Mouse (Mus musculus): ENCODE measurements around the gene Lyrm9. TPM values are rescaled to one million over a fixed set of nuclear protein-coding genes. Genes with fewer than 3 reads are reported as not detected.
A peak's percentile ranks its signal among the peaks of the same experiment; 100 is the strongest.
"Not testable (repeated sequence)": the region's sequence is repeated elsewhere in the genome, so short reads cannot be mapped to it uniquely, and the experiment has no call there.

The Lyrm9 gene
- total and polyA plus RNA-seq, 3 experiments, result 47.7 to 51.1 (median 49.3) TPM

- no peak for DNase-seq
Measured at GRCm38 (mm10) chr11:78851216-78851870, 25.0 kb downstream of the Lyrm9 start.

DNA sequence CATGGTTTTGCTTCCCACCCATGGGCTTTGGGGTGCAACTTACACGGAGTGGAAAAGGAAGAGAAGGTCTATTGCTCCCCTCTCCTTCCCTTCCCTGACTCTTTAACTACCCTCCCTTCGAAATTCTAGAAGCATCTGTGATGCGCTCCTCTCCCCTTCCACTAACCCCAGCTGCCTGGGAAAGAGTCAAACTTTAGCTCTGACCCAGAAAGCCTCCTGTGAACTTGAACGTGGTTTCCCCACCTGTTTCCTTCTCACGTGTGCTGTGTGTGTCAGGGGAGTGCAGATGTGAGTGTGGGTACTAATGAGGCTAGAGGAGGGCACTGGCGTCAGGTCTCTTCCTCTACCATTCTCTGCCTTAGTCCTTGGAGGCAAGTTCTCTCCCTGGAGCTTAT, 25.5 kb downstream of the Lyrm9 start:
- DNase-seq, result no peak

- DNase-seq, result no peak
Measured at GRCm38 (mm10) chr11:78852529-78852928, 26.1 kb downstream of the Lyrm9 start.

GRCm38 (mm10) chr11:78856310-78856709, 29.9 kb downstream of the Lyrm9 start:
- peak; percentile 78 for DNase-seq

- no peak for DNase-seq
Measured at GRCm38 (mm10) chr11:78857611-78858010, 31.2 kb downstream of the Lyrm9 start.

GRCm38 (mm10) chr11:78863898-78864297, 37.5 kb downstream of the Lyrm9 start:
- no peak for DNase-seq

DNA sequence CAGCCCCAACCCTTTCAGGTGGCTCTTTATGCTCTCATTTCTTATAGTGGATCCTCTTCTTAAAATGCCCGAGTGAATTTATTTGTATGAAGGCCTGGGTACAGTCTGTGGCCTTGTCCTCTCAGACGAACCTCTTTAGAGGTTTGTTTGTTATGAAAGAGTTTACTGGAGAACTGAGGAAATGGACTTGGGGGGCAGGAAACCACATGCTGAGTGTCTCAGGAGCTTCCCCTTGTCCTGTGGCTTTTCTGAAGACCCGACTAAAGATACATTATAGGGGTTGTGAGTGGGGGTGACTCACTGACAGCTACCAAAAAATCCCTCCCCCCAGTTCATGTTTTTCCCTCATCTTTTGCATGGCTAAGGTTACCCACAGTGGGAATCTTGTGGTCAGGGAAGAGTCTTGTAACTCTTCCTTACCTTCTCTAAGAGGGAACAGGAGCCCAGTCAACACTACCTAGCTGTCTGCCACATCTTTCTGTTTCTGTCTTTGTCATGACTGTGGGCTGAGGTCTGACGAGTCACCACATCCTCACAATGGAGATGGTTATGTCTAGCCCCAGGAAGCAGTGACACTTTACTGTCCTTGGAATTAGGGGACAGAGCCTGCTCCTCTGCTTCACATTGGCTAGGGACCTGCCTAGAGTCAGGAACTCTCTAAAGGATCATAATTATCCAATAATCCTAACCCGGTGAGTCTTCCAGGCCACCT, 38.3 kb downstream of the Lyrm9 start:
- no peak for DNase-seq

- no peak for DNase-seq
Measured at GRCm38 (mm10) chr11:78865314-78865713, 38.9 kb downstream of the Lyrm9 start.

DNA sequence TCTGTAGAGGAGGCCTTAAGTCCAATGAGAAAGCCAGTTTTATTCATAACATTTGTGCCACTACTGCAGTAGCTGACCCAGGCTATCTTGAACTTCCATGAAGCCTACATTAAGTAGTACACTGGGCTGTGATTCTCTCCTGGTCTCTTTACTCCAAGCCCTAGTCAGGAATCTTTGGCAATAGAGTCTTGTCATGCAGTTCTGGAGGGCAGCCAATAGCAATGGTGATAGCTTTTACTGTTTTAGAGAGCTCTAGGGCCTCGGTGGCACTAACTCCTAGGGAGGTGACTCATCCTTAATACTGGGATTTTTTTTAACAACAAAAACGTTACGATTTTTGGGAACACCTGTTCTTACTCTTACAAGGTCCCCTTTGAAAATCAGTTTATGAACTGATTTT, 40.1 kb downstream of the Lyrm9 start:
- peak; percentile 25 for DNase-seq

- no peak for DNase-seq
Measured at GRCm38 (mm10) chr11:78867696-78868095, 41.3 kb downstream of the Lyrm9 start.

DNA sequence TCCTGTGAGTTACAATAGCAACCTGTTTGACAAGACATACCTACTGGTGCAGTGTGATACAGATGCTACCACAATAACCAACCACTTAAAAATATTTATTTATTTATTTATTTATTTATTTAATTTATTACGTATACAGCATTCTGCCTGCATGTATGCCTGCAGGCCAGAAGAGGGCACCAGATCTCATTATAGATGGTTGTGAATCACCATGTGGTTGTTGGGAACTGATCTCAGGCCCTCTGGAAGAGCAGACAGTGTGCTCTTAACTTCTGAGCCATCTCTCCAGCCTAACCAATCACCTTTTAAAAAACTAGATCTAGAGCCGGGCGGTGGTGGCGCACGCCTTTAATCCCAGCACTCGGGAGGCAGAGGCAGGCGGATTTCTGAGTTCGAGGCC, 42.8 kb downstream of the Lyrm9 start:
- not testable (repeated sequence) for DNase-seq

- DNase-seq, result no peak
Measured at GRCm38 (mm10) chr11:78870891-78871290, 44.5 kb downstream of the Lyrm9 start.

DNA sequence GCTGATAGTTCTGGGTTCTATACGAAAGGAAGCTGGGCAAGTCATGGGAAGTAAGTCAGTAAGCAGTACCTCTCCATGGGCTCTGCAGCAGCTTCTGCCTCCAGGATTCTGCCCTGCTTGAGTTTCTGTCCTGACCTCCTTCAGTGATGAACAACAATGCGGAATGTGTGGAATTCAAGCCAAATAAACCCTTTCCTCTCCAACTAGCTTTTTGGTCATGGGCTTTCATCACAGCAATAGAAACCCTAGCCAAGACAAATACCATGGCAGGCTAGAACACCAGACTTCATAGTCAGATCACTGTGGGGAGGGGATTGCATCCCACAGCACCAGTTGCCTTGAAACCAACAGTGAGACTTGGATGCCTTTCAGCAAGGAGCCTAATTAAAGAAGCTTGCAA, 46.4 kb downstream of the Lyrm9 start:
- no peak for DNase-seq

DNA sequence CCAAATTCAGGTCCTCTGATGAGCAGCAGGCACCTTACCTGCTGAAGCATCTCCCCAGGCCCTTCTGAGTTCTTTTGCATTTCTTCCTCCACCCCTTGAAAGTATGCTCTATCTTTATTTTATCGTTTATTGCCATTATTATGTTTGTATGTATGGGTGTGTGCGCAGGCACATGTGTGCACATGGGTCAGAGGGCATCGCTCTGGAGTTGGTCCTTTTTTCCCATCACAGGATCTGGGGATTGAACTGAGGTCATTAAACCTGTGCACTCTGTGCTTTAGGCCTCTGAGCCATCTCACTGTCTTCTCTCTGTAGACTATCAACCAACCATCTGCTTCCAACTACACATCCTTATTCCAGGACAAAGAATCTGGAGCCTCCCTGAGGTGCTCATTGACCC, 53.3 kb downstream of the Lyrm9 start:
- DNase-seq, result no peak

- DNase-seq, result no peak
Measured at GRCm38 (mm10) chr11:78886693-78887092, 60.3 kb downstream of the Lyrm9 start.

DNA sequence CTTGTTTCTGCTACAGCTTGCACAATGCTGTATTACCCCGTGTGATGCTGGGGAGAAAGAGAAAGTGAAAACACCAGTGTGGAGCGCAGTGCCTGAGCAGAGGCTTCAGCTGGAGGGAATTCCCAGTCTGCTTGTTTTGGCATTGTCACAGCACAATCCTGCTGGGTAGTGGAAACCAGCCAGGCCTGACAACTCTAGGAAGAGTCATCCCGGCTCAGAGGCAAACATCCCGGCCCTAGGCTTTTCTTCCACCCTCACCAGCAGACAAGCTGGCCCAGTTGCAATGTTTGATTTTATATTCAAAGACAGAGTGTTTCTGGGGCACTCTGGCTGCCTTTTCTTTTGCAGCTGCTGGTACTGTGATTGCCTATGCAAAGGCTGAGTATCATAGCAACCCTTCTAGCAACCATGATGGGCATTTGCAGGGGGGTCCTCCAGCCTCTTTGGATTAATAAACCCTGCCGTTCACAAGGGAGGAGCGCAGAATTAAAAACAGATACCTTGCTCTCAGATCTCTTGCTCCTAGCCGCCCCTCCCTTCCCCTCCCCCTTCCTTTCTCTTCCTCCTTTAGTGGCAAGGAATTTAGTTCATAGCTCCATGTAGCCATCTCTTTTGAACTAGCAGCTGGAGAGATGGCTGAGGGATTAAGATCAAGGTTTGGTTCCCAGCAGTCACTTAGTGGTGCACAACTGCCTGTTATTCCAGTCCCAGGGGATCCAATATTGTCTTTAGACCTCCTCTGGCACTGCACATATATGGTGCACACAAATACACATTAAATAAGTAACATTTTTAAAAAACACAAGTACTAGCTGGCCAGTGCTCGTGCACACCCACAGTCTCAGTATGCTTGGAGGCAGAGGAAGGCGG, 61.0 kb downstream of the Lyrm9 start:
- DNase-seq, result peak; percentile 89

- no peak for DNase-seq
Measured at GRCm38 (mm10) chr11:78889156-78889555, 62.8 kb downstream of the Lyrm9 start.

Other genes starting within 250 kb of the Lyrm9 start
- 10 to 100 TPM; 37.8 to 75.4 TPM for gene Nlk, start 129.2 kb upstream of the Lyrm9 start, total RNA-seq (2021)
- 29.3 and 30.1 TPM in 2 replicates for gene Nlk, start 129.2 kb upstream of the Lyrm9 start, polyA plus RNA-seq (2012; rRNA removed)
- gene Ccnq, start 74.9 kb upstream of the Lyrm9 start, total RNA-seq (2021), result 10 to 100 TPM; 52.0 to 68.9 TPM
- gene Ccnq, start 74.9 kb upstream of the Lyrm9 start, polyA plus RNA-seq (2012; rRNA removed), result 117 and 120 TPM in 2 replicates
- 1 to 10 TPM in 1 of 2 experiments, under 1 TPM in 1; 0.89 to 1.9 TPM for gene Nos2, start 94.2 kb downstream of the Lyrm9 start, total RNA-seq (2021)
- gene Nos2, start 94.2 kb downstream of the Lyrm9 start, polyA plus RNA-seq (2012; rRNA removed), result 3.6 and 4.2 TPM in 2 replicates
- gene Lgals9, start 158.4 kb downstream of the Lyrm9 start, total RNA-seq (2021), result 10 to 100 TPM; 20.9 to 22.4 TPM
- 39.1 and 41.3 TPM in 2 replicates for gene Lgals9, start 158.4 kb downstream of the Lyrm9 start, polyA plus RNA-seq (2012; rRNA removed)

Measured in adrenal gland, adult 2 months (tissue).